Mouse (Mus musculus) intestine, postnatal 0 days (tissue): ENCODE measurements at regions not wholly inside any gene's neighbourhood (a gene's known extent, or its start where the extent isn't known, plus 50 kb on each side); places are given as distances from the start of the nearest gene placed in this dataset.

Source experiments
- ATAC-seq: fragments of 200-750 bp; cut with Nextera tagmentation; 2 replicates; pipeline ENCODE4 v1.8.0; 2017; ENCODE audit warnings: mild to moderate bottlenecking, moderate TSS enrichment, moderate library complexity
- H3K27ac ChIP-seq: fragments of 300-500 bp; sonication (generic); 2 replicates; pipeline ENCODE4 v1.5.1; 2014; ENCODE audit warnings: mild to moderate bottlenecking, low read depth, low read length, moderate library complexity
- H3K27me3 ChIP-seq: fragments of 300-500 bp; sonication (generic); replicated peaks from 2 replicates; pipeline ENCODE4 v1.6.1; 2014; ENCODE audit warnings: low read length, mixed read lengths; ENCODE audit not compliant: control insufficient read depth, insufficient read depth
- H3K36me3 ChIP-seq: fragments of 300-500 bp; sonication (generic); 2 replicates; pipeline ENCODE4 v1.6.1; 2014; ENCODE audit warnings: mild to moderate bottlenecking, moderate library complexity; ENCODE audit not compliant: control insufficient read depth, insufficient read depth
- H3K4me1 ChIP-seq: fragments of 300-500 bp; sonication (generic); replicated peaks from 2 replicates; pipeline ENCODE4 v1.6.1; 2014; ENCODE audit warnings: antibody characterized with exemption, low read length, mixed read lengths; ENCODE audit not compliant: control insufficient read depth, insufficient read depth
- H3K4me2 ChIP-seq: fragments of 300-500 bp; sonication (generic); replicated peaks from 2 replicates; pipeline ENCODE4 v1.6.1; 2014; ENCODE audit warnings: low read depth, mild to moderate bottlenecking, moderate library complexity
- H3K4me3 ChIP-seq: fragments of 300-500 bp; sonication (generic); 2 replicates; pipeline ENCODE4 v1.5.1; 2014; ENCODE audit warnings: low read depth, low read length
- H3K9ac ChIP-seq: fragments of 300-500 bp; sonication (generic); 2 replicates; pipeline ENCODE4 v1.6.1; 2014; ENCODE audit warnings: mild to moderate bottlenecking, low read depth, low read length
- H3K9me3 ChIP-seq: fragments of 300-500 bp; sonication (generic); 2 replicates; pipeline ENCODE4 v1.6.1; 2016; ENCODE audit warnings: mixed run types; ENCODE audit not compliant: control insufficient read depth
- CTCF ChIP-seq: sonication (generic); IDR thresholded peaks from 2 replicates; pipeline ENCODE4 v1.5.1; 2016; ENCODE audit warnings: low read depth, mild to moderate bottlenecking, control low read depth, antibody characterized with exemption, moderate library complexity
- WGBS: fragments of 180-500 bp; shearing (Covaris S2); extraction: QIAGEN DNeasy Blood & Tissue Kit; methylation state at CpG from one replicate; pipeline ENCODE4 v1.1.7; 2014; 5-methylcytosine and 5-hydroxymethylcytosine counted together

DNA sequence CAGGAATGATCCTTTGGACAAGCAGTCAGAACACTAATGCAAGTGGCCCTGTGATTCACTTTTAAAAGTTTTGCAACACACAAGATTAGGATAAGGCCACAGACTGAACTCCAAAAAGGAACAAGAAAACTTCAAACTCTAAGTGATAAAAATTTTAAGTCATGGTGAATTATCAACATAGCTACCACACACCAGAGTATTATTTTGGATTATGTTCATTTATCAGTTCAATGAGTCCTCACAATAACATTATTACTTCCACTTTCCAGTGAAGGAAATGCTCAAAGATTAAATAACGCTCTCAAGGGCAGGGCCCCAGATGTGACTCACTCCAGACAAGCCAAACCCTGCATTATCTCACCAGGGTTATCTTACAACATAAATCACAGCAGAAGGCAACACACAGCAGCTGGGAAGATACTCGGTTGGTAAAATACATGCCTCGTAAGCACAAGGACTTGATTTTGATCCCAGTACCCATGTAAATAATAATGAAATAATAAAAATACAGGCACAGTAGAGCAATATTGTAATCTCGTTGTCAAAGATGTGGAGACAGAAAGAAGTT is 158.8 kb upstream of the Gorab start:
- 18% methylated on average over 4 of the region's 4 CpGs for WGBS
- Histone ChIP-seq H3K9ac (no peak overlapping the region), H3K27ac (no peak overlapping the region), H3K9me3 (no peaks in the 10 kb centered on the region), H3K4me1 (no peaks in the 10 kb centered on the region), H3K4me2 (no peak overlapping the region), H3K4me3 (no peak overlapping the region), H3K27me3 (no peaks in the 10 kb centered on the region), H3K36me3 (no peaks in the 10 kb centered on the region)
- TF ChIP-seq CTCF: no peak
- ATAC-seq: peak; percentile 68; the same call in 1 of the 2 replicates

DNA sequence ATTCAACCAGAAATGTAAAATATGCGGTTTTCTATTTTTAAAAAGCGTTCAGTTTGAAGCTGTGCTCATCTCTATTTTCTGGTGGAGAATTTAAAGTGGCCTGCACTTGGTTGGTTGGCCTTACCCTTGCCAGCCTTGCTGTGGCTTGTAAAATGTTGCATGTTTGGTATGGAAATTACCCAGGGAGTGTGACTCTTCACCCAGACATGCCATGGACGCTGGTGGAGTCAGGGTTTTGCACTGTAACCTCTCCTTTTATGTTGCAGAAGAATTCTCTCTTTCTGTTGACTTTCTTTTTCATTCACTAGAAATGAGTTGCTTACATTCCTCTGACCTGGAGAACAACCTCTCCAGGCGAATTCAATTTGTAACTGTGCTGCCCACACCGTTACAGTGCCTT is 157.5 kb upstream of the Gorab start:
- ATAC-seq: no peak
- TF ChIP-seq CTCF: no peak
- WGBS: 70% methylated on average over 5 of the region's 5 CpGs

DNA sequence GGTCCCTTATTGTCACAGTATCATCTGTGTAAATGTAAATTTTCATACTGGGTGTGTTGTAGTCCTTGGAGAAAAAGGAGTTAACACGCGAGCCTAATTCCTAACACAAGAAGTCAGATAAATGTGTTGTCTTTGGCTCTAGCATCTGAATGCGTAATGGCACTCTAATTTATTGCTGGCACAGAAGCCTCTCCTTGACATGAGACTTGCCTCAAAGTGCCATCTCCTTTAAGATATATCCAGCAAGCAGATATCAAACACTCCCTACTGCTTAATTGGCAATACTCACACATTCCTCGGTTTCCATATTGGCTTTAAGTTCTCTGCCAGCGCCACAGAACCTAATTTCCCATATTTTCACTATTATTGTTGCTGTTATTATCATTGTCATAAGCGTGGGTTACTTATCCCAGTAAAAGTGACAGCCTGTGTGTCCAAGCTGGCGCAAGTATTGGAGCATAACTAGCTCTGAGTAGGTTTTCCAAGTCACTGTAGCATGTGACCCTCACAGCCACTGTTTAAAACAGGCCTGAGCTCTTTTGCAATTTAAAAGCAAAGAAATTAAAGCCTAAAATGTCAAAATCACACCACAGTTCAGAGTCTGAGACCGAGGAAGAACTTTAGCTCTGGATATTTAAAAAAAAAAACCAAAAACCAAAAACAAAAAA is 156.9 kb upstream of the Gorab start:
- Histone ChIP-seq H3K36me3 (no peaks in the 10 kb centered on the region), H3K27me3 (no peaks in the 10 kb centered on the region), H3K4me1 (no peaks in the 10 kb centered on the region), H3K9me3 (no peaks in the 10 kb centered on the region), H3K4me3 (no peak overlapping the region), H3K27ac (no peak overlapping the region), H3K9ac (no peak overlapping the region), H3K4me2 (no peak overlapping the region)
- 86% methylated on average over 8 of the region's 8 CpGs for WGBS
- no peak for ATAC-seq
- no peak for TF ChIP-seq CTCF

More for the DNA sequence above, 157.5 kb upstream of the Gorab start:
- H3K36me3 ChIP-seq: no peaks in the 10 kb centered on the region
- no peaks in the 10 kb centered on the region for H3K27me3 ChIP-seq
- H3K4me3 ChIP-seq: no peak overlapping the region
- H3K9me3 ChIP-seq: no peaks in the 10 kb centered on the region
- H3K4me1 ChIP-seq: no peaks in the 10 kb centered on the region
- H3K9ac ChIP-seq: no peak overlapping the region
- H3K27ac ChIP-seq: no peak overlapping the region
- no peak overlapping the region for H3K4me2 ChIP-seq

DNA sequence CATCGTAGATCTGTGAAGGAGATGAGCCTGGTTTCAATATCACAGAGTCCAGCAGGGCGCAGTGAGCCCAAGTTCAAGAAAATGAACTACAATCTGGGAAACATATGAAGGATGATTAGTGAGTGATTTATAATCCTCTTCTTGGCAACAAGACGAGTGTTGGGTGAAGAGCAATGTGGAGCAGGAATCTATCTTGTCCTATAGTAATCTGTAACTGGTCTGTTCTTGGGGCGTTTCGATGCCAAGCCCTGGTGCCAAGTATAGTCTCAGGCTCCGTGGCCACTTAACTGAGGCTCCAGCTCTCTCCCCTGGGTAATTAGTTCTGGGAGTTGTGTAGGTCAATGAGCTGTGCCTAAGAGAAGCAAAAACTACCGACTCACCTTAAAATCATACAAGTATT is 154.4 kb upstream of the Gorab start:
- no peak for ATAC-seq
- H3K4me3 ChIP-seq: no peak overlapping the region
- TF ChIP-seq CTCF: no peak
- H3K9me3 ChIP-seq: no peaks in the 10 kb centered on the region
- no peaks in the 10 kb centered on the region for H3K4me1 ChIP-seq
- H3K4me2 ChIP-seq: no peak overlapping the region
- H3K36me3 ChIP-seq: no peaks in the 10 kb centered on the region
- no peak overlapping the region for H3K27ac ChIP-seq
- 78% methylated on average over 7 of the region's 7 CpGs for WGBS
- no peak overlapping the region for H3K9ac ChIP-seq
- no peaks in the 10 kb centered on the region for H3K27me3 ChIP-seq

DNA sequence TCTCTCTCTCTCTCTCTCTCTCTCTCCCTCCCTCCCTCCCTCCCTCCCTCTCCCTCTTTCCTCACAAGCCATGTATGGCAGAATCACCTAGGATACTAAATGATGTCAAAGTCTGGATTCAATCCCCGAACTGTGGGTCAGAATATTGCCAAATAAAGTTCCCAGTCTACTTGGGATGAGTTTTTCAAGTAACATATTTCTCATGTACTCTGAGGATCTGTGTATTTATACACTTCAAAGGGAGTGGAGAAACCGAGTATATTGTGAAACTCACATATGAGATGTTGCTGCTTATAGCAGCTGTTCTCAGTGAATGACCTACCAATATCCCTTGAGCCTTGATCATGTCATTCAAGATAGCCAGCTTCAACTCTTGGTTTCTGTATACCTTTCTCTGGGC is 151.7 kb upstream of the Gorab start:
- ATAC-seq: no peak
- Histone ChIP-seq H3K4me3 (no peak overlapping the region), H3K36me3 (no peaks in the 10 kb centered on the region), H3K4me1 (no peaks in the 10 kb centered on the region), H3K27me3 (no peaks in the 10 kb centered on the region), H3K4me2 (no peak overlapping the region), H3K9ac (no peak overlapping the region), H3K27ac (no peak overlapping the region), H3K9me3 (no peaks in the 10 kb centered on the region)
- TF ChIP-seq CTCF: no peak
- 67% methylated on average over 2 of the region's 2 CpGs for WGBS

DNA sequence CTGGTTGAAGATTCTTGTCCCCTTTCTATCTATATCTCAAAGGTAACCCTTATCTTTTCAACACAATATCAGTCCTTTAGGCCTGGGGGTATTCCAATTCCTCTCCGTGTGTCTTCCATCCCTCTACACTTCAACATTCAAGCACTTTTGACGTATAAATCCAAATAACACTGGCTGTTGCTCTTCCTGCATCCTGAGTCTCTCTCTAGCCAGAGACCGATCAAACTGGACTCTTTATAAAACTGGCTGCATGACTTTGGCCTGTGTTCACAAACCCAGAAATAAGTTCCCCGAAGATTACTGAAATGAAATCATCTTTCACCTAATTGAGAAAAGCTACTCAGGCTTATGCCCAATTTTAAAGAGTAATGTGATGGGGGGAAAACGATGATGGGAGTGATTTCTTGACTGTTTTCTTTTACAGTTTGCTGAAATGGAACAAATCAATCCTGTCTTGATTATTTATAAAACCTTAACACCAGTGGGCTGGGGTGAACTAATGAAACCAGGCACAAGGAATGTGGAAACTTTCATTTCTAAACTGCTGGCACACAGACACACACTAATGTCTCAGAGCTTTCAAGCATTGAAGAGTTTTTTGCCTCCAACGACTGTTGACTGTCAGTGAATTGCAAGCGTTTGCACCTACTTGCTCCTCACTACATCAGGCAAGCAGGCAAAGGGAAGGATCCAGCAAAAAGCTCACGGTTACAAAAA is 135.5 kb upstream of the Gorab start:
- Histone ChIP-seq H3K4me1 (no peaks in the 10 kb centered on the region), H3K4me2 (no peak overlapping the region), H3K4me3 (no peak overlapping the region), H3K36me3 (no peaks in the 10 kb centered on the region), H3K27me3 (no peaks in the 10 kb centered on the region), H3K27ac (no peak overlapping the region), H3K9ac (no peak overlapping the region), H3K9me3 (no peaks in the 10 kb centered on the region)
- ATAC-seq: no peak
- no peak for TF ChIP-seq CTCF
- 75% methylated on average over 8 of the region's 8 CpGs for WGBS
